Mouse (Mus musculus): ENCODE results near the gene Wsb1. TPM values are rescaled to one million over a fixed set of nuclear protein-coding genes. Genes with fewer than 3 reads are reported as not detected.

Wsb1 gene
- polyA plus RNA-seq, 1 experiment from 2014 or later: 38.0 TPM

DNA sequence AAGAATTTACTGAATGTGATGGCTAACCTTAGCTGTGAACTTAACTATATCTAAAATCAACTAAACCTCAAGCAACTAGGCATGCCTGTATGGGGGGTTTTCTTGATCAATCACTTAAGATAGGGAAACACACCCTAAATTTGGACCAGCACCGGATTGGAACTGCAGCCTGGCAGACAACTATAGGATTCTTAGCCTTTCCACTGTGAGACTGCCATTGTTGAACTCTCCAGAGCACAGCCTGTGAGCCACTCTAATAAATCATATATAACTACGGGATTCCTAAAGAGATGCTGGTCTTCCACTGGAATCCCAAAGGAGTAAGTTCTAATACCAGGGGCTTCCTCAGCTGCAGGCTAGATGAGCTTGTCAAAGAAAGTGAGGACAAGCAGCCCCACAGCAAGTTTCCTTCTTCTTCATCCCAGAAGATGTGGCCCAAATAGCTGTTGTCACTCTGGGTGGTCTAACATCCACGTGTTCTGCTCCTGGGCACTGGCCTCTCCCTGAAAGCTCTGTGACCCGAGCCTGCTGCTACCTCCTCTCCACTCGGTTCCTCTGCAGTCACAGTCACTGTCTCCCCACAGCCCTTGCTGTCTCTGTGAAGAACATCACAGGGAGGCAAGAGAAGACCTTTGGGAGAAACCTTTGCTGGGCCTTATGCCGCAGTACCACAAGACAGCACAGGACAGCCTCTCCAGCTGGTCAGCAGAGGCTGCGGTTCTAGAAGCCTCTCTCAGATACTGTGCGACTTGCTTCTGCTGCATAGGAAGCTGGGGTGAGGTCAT is 28.9 kb downstream of the Wsb1 start:
- no peaks in the 10 kb centered on the region for H3K9me3 ChIP-seq (replicated peaks)
- no peak overlapping the region for H3K4me3 ChIP-seq (replicated peaks)
- no peak overlapping the region for H3K4me2 ChIP-seq
- H3K27me3 ChIP-seq: no peaks in the 10 kb centered on the region
- ATAC-seq (ENCODE audit: low read depth) (no peak), DNase-seq (no peak)
- no peak overlapping the region for H3K9ac ChIP-seq
- H3K27ac ChIP-seq: no peak overlapping the region
- no peaks in the 10 kb centered on the region for H3K36me3 ChIP-seq
- peaks cover 13% of the 10 kb centered on the region for H3K4me1 ChIP-seq (replicated peaks)
- 65% methylated on average over 8 of the region's 8 CpGs for WGBS (ENCODE audit: insufficient replicate concordance)

- Histone ChIP-seq H3K9ac (peak overlapping the region; percentile 30; the same call in 1 of the 2 replicates), H3K4me2 (peak overlapping the region; percentile 42), H3K27me3 (no peaks in the 10 kb centered on the region), H3K4me3 (replicated peaks) (no peak overlapping the region), H3K36me3 (no peaks in the 10 kb centered on the region), H3K27ac (no peak overlapping the region), H3K4me1 (replicated peaks) (peaks cover 13% of the 10 kb centered on the region), H3K9me3 (replicated peaks) (no peaks in the 10 kb centered on the region)
- DNase-seq (peak; percentile 63), ATAC-seq (ENCODE audit: low read depth) (peak; percentile 51; the same call in 1 of the 2 replicates)
- 21% methylated on average over 18 of the region's 18 CpGs for WGBS (ENCODE audit: insufficient replicate concordance)
Observed at GRCm38 (mm10) chr11:79224562-79225280, 29.8 kb downstream of the Wsb1 start.

DNA sequence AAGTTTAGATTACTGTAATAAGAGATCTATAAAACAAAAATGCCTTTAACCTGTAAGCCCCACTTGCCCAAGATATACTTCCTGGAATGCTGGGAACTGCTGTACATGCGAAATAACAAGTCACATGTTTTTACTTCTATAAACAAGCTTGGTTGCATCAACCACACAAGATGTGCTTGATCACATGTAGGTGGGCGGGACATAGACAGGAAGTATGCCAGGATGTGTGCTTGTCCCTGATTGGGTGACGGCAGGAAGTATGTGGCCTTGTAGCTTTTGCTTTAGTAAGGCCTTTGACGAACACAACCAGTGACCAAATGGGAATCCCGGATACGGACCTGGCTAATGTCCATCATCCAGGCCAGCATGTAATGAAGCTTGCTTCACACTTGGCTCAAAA is 31.1 kb downstream of the Wsb1 start:
- ATAC-seq (ENCODE audit: low read depth): no peak
- no peaks in the 10 kb centered on the region for H3K27me3 ChIP-seq
- no peak overlapping the region for H3K4me3 ChIP-seq (replicated peaks)
- no peaks in the 10 kb centered on the region for H3K9me3 ChIP-seq (replicated peaks)
- H3K4me1 ChIP-seq (replicated peaks): peaks cover 13% of the 10 kb centered on the region
- no peak overlapping the region for H3K9ac ChIP-seq
- DNase-seq: no peak
- WGBS (ENCODE audit: insufficient replicate concordance): 61% methylated on average over 6 of the region's 6 CpGs
- H3K27ac ChIP-seq: no peak overlapping the region
- no peak overlapping the region for H3K4me2 ChIP-seq
- H3K36me3 ChIP-seq: no peaks in the 10 kb centered on the region

- H3K36me3 ChIP-seq: no peaks in the 10 kb centered on the region
- DNase-seq (no peak), ATAC-seq (ENCODE audit: low read depth) (no peak)
- H3K4me3 ChIP-seq (replicated peaks): no peak overlapping the region
- H3K27ac ChIP-seq: no peak overlapping the region
- no peak overlapping the region for H3K9ac ChIP-seq
- no peaks in the 10 kb centered on the region for H3K27me3 ChIP-seq
- 79% methylated on average over 6 of the region's 6 CpGs for WGBS (ENCODE audit: insufficient replicate concordance)
- H3K9me3 ChIP-seq (replicated peaks): no peaks in the 10 kb centered on the region
- H3K4me2 ChIP-seq: no peak overlapping the region
- H3K4me1 ChIP-seq (replicated peaks): peaks cover 13% of the 10 kb centered on the region
Observed at GRCm38 (mm10) chr11:79222661-79223060, 31.8 kb downstream of the Wsb1 start.

- ATAC-seq (ENCODE audit: low read depth) (no peak), DNase-seq (no peak)
- Histone ChIP-seq H3K9me3 (replicated peaks) (no peaks in the 10 kb centered on the region), H3K4me3 (replicated peaks) (no peak overlapping the region), H3K4me1 (replicated peaks) (peaks cover 13% of the 10 kb centered on the region), H3K36me3 (no peaks in the 10 kb centered on the region), H3K27me3 (no peaks in the 10 kb centered on the region), H3K27ac (no peak overlapping the region), H3K9ac (no peak overlapping the region), H3K4me2 (no peak overlapping the region)
- 50% methylated on average over 5 of the region's 5 CpGs for WGBS (ENCODE audit: insufficient replicate concordance)
Observed at GRCm38 (mm10) chr11:79221641-79222040, 32.8 kb downstream of the Wsb1 start.

GRCm38 (mm10) chr11:79218936-79219626 is 35.4 kb downstream of the Wsb1 start:
- WGBS (ENCODE audit: insufficient replicate concordance): 51% methylated on average over 8 of the region's 8 CpGs
- Histone ChIP-seq H3K9ac (no peak overlapping the region), H3K27me3 (no peaks in the 10 kb centered on the region)

DNA sequence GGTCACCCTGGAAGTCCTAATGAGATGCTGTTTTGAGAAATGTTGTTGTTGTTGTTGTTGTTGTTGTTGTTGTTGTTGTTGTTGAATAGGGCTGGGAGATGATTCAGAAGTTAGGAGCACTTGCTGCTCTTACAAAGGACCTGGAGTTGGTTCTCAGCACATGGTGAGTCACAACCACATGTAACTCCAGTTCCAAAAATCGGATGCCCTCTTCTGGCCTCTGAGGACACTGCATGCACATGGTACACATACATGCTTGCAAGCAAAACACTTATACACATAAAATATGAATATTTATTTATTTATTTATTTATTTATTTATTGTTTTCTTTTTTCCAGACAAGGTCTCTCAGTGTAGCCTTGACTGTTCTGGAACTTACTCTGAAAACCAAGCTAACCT is 36.4 kb downstream of the Wsb1 start:
- no peak for ATAC-seq (ENCODE audit: low read depth)
- DNase-seq: no peak
- WGBS (ENCODE audit: insufficient replicate concordance): 59% methylated on average over 1 of the region's 1 CpGs
- no peak overlapping the region for H3K27ac ChIP-seq
- H3K27me3 ChIP-seq: no peaks in the 10 kb centered on the region
- no peak overlapping the region for H3K4me3 ChIP-seq (replicated peaks)
- H3K9ac ChIP-seq: no peak overlapping the region
- H3K9me3 ChIP-seq (replicated peaks): no peaks in the 10 kb centered on the region
- H3K36me3 ChIP-seq: no peaks in the 10 kb centered on the region
- no peak overlapping the region for H3K4me2 ChIP-seq
- no peaks in the 10 kb centered on the region for H3K4me1 ChIP-seq (replicated peaks)

More at GRCm38 (mm10) chr11:79218936-79219626, 35.4 kb downstream of the Wsb1 start:
- H3K4me1 ChIP-seq (replicated peaks): peaks cover 3% of the 10 kb centered on the region; the same call in 1 of the 2 replicates
- DNase-seq (no peak), ATAC-seq (ENCODE audit: low read depth) (no peak)
- no peaks in the 10 kb centered on the region for H3K9me3 ChIP-seq (replicated peaks)
- no peak overlapping the region for H3K4me2 ChIP-seq
- no peaks in the 10 kb centered on the region for H3K36me3 ChIP-seq
- no peak overlapping the region for H3K27ac ChIP-seq
- H3K4me3 ChIP-seq (replicated peaks): no peak overlapping the region

DNA sequence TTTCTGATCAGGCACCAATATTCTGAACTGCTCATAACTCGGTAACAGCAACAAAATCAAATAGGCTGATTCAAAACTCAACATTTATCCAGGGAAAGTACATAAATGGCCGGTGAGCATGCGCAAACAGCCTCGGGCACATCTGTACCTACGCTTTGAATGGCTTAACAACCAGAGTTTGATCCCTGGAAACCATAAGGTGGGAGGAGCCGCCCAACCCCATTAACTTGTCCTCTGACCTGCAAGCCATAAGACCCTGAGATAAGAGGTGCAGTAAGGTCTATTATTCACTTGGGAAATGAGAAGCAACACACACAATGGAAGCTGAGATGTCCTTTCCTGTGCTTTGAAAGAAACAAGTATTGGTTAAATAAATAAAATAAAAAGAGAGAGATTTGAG is 37.3 kb downstream of the Wsb1 start:
- WGBS (ENCODE audit: insufficient replicate concordance): 69% methylated on average over 6 of the region's 6 CpGs
- Histone ChIP-seq H3K4me2 (no peak overlapping the region), H3K4me3 (replicated peaks) (no peak overlapping the region), H3K9ac (no peak overlapping the region), H3K27ac (no peak overlapping the region), H3K4me1 (replicated peaks) (no peaks in the 10 kb centered on the region), H3K9me3 (replicated peaks) (no peaks in the 10 kb centered on the region), H3K36me3 (no peaks in the 10 kb centered on the region), H3K27me3 (no peaks in the 10 kb centered on the region)
- ATAC-seq (ENCODE audit: low read depth): no peak
- DNase-seq: no peak

DNA sequence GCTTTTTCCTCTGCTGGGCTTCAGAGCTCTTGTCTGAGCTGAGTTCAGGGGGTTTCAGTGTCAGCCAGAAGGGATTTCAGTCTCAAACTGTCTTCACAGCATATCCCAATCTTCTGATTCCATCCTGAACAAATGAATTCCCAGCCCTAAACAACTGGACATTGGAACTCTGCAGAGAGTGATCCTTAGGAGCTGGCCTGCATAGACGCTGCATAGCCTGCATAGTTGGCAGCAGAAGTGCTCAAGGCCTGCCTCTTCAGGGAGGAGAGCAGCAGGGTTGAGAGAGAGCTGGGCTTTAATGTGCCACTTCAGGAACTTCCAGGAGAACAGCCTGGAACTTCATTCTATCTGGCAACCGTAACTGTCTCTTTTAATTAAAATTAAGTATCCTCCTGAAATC is 38.9 kb downstream of the Wsb1 start:
- Histone ChIP-seq H3K9me3 (replicated peaks) (no peaks in the 10 kb centered on the region), H3K27me3 (no peaks in the 10 kb centered on the region), H3K4me2 (no peak overlapping the region), H3K36me3 (no peaks in the 10 kb centered on the region), H3K4me1 (replicated peaks) (no peaks in the 10 kb centered on the region), H3K27ac (no peak overlapping the region), H3K9ac (no peak overlapping the region), H3K4me3 (replicated peaks) (no peak overlapping the region)
- ATAC-seq (ENCODE audit: low read depth) (no peak), DNase-seq (no peak)
- WGBS (ENCODE audit: insufficient replicate concordance): 74% methylated on average over 2 of the region's 2 CpGs

GRCm38 (mm10) chr11:79214015-79214418 is 40.5 kb downstream of the Wsb1 start:
- Histone ChIP-seq H3K9me3 (replicated peaks) (no peaks in the 10 kb centered on the region), H3K27ac (no peak overlapping the region), H3K4me1 (replicated peaks) (0 out of 2 replicates have a peak, but pooled peaks cover 3% of the 10 kb centered on the region), H3K36me3 (no peaks in the 10 kb centered on the region), H3K4me2 (no peak overlapping the region), H3K27me3 (no peaks in the 10 kb centered on the region), H3K4me3 (replicated peaks) (no peak overlapping the region), H3K9ac (no peak overlapping the region)
- 6% methylated on average over 14 of the region's 14 CpGs for WGBS (ENCODE audit: insufficient replicate concordance)
- DNase-seq (peak; percentile 67), ATAC-seq (ENCODE audit: low read depth) (peak; percentile 57)

- WGBS (ENCODE audit: insufficient replicate concordance): 63% methylated on average over 5 of the region's 5 CpGs
- Histone ChIP-seq H3K36me3 (no peaks in the 10 kb centered on the region), H3K4me2 (no peak overlapping the region), H3K4me3 (replicated peaks) (no peak overlapping the region), H3K27me3 (no peaks in the 10 kb centered on the region), H3K9ac (no peak overlapping the region), H3K9me3 (replicated peaks) (no peaks in the 10 kb centered on the region), H3K4me1 (replicated peaks) (0 out of 2 replicates have a peak, but pooled peaks cover 3% of the 10 kb centered on the region), H3K27ac (no peak overlapping the region)
- DNase-seq (no peak), ATAC-seq (ENCODE audit: low read depth) (no peak)
Observed at GRCm38 (mm10) chr11:79209882-79210471, 44.5 kb downstream of the Wsb1 start.
